Mouse (Mus musculus): ENCODE data around the gene Btbd35f4.
"Not testable (repeated sequence)": the region's sequence is repeated elsewhere in the genome, so short reads cannot be mapped to it uniquely, and the experiment has no call there.

DNA sequence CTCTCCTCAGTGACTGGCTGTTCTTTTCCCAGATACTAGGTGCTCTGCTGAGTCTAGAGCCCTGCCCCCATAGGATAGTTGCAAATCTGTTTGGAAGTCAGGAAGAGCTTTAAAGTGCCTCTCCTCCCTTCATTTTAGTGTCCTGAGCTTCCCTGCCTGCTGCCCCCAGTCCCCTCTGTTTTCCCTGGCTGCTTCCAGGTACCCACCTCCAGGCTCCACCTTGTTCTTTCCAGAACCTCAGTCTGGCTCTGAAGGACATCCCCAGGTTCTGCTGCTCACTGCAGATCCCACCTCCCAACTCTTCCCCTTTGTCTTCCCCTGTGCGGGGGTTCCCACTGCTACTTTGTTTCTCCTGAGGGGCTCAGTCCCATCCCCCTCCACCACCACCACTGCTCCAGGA, 39.7 kb downstream of the Btbd35f4 start:
- TF ChIP-seq MYOG (IDR thresholded peaks at IDR 0.05; ENCODE audit: control insufficient read depth in 1 of 3, insufficient read depth in 1 of 3, insufficient read length in 2 of 3, low read depth in 2 of 3); POLR2A (IDR thresholded peaks at IDR 0.05; ENCODE audit: insufficient read length, low read depth); E2F4 (IDR thresholded peaks at IDR 0.05; ENCODE audit: insufficient read depth); CEBPB (IDR thresholded peaks at IDR 0.05; ENCODE audit: insufficient read depth, poor library complexity, severe bottlenecking); TCF3 (IDR thresholded peaks at IDR 0.05; ENCODE audit: insufficient read length, low read depth); USF1 (IDR thresholded peaks at IDR 0.05; ENCODE audit: low read depth); SRF (IDR thresholded peaks at IDR 0.05; ENCODE audit: control insufficient read depth, insufficient read length, low read depth); TCF12 (IDR thresholded peaks at IDR 0.05; ENCODE audit: insufficient read depth, poor library complexity, severe bottlenecking); MYOD1 (IDR thresholded peaks at IDR 0.05; ENCODE audit: control insufficient read depth in 1 of 3, insufficient read length in 2 of 3, low read depth in 2 of 3); REST (IDR thresholded peaks at IDR 0.05; ENCODE audit: insufficient read depth, insufficient read length); MAX (IDR thresholded peaks at IDR 0.05; ENCODE audit: low read depth): not testable (repeated sequence)

All from myocyte (in vitro differentiated cells).